Comparison of ENCODE assay signal across 11 mouse cellular contexts in the genomic region with DNA sequence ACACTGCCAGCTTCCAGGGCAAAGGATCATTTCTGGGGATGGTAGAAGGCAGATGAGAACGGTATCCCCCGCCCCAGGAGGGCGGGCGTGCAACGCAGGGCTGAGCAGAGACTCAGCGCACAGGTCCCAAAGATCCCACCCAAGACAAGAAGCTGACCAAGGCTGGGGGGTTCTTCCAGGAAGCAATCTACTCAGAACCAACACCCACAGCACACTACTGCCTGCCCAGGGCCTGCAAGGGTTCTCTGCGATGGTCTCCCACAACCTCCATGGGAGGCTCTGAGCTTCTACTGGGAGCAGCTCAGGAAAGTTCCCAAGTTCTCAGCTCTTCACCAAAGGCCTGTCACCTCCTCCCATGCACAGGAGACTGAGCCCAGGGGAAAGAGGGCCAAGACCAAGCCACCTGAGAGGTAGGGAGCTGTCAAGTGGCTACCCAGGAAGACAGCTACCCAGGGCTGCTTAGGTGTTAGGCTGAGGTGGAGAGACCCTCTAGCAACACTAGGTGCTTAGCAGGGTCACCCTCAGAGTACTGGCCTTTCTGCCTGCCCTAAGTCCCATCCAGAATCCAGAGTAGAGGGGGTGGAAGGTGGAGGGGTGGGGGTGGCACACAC. TPM values are rescaled to one million over a fixed set of nuclear protein-coding genes. Genes with fewer than 3 reads are reported as not detected.
A peak's percentile ranks its signal among the peaks of the same experiment; 100 is the strongest.
DNase-seq lines count a peak whose midpoint lies in the region; ATAC-seq lines count a peak whose summit lies in the region.
"Had no signal": no experiment of that assay in that cellular context is flagged by ENCODE, and none has a peak within 500 bp of the region (broad histone marks: within the 10 kb centered on the region; RNA-seq: fewer than 3 reads in every experiment).

No protein-coding gene starts in this region.

- H3K9me3 ChIP-seq in heart, embryonic 13.5 days, result no peaks in the 10 kb centered on the region
- H3K9me3 ChIP-seq in forebrain, embryonic 14.5 days (replicated peaks; ENCODE audit: control insufficient read depth, low read length), result no peaks in the 10 kb centered on the region
- no peaks in the 10 kb centered on the region for H3K9me3 ChIP-seq in limb, embryonic 12.5 days
- no peaks in the 10 kb centered on the region for H3K9me3 ChIP-seq in neural tube, embryonic 14.5 days (ENCODE audit: control insufficient read depth, low read length)
- H3K9me3 ChIP-seq: intestine, embryonic 15.5 days had no signal

- DNase-seq in heart, adult 11 months, result no peak
- no peak for DNase-seq in forebrain, embryonic 14.5 days (ENCODE audit: low spot score)
- no peak for DNase-seq in gastrocnemius, postnatal 25 days
- DNase-seq in urinary bladder, postnatal 10 days (ENCODE audit: low spot score), result no peak
- DNase-seq: lung, embryonic 14.5 days had no signal

- no peak overlapping the region for H3K9ac ChIP-seq in heart, embryonic 13.5 days
- no peak overlapping the region; the same call in 1 of the 2 replicates for H3K9ac ChIP-seq in forebrain, embryonic 14.5 days (ENCODE audit: low read length)
- H3K9ac ChIP-seq in limb, embryonic 12.5 days (replicated peaks), result no peak overlapping the region
- peak overlapping the region; percentile 73 for H3K9ac ChIP-seq in neural tube, embryonic 14.5 days (replicated peaks; ENCODE audit: low read depth, low read length)
- H3K9ac ChIP-seq: lung, embryonic 14.5 days had no signal

- peak overlapping the region; percentile 64; the same call in 1 of the 2 replicates for H3K4me3 ChIP-seq in heart, embryonic 13.5 days
- H3K4me3 ChIP-seq in forebrain, embryonic 14.5 days (ENCODE audit: low read depth, low read length), result peak overlapping the region; percentile 58
- H3K4me3 ChIP-seq in limb, embryonic 12.5 days (replicated peaks), result peak overlapping the region; percentile 64; the same call in 1 of the 2 replicates
- H3K4me3 ChIP-seq in neural tube, embryonic 14.5 days (ENCODE audit: low read depth, low read length), result peak overlapping the region; percentile 57
- H3K4me3 ChIP-seq: heart, adult 2 months had no signal

- no peaks in the 10 kb centered on the region for H3K36me3 ChIP-seq in heart, embryonic 13.5 days
- no peaks in the 10 kb centered on the region for H3K36me3 ChIP-seq in forebrain, embryonic 14.5 days (ENCODE audit: control insufficient read depth, insufficient read depth, low read length)
- H3K36me3 ChIP-seq in limb, embryonic 12.5 days, result no peaks in the 10 kb centered on the region
- no peaks in the 10 kb centered on the region for H3K36me3 ChIP-seq in neural tube, embryonic 14.5 days (ENCODE audit: control insufficient read depth, insufficient read depth, low read length)
- H3K36me3 ChIP-seq: intestine, embryonic 15.5 days had no signal

- WGBS in heart, embryonic 13.5 days, result 80% methylated on average over 7 of the region's 7 CpGs
- 85% methylated on average over 7 of the region's 7 CpGs for WGBS in forebrain, embryonic 14.5 days
- 83% methylated on average over 7 of the region's 7 CpGs for WGBS in limb, embryonic 12.5 days
- 85% methylated on average over 7 of the region's 7 CpGs for WGBS in neural tube, embryonic 14.5 days

- H3K27me3 ChIP-seq in heart, embryonic 13.5 days (replicated peaks), result peaks cover 100% of the 10 kb centered on the region
- H3K27me3 ChIP-seq in forebrain, embryonic 14.5 days (replicated peaks; ENCODE audit: control insufficient read depth, insufficient read depth, low read length), result peaks cover 40% of the 10 kb centered on the region
- H3K27me3 ChIP-seq in limb, embryonic 12.5 days, result peaks cover 99% of the 10 kb centered on the region
- H3K27me3 ChIP-seq in neural tube, embryonic 14.5 days (ENCODE audit: control insufficient read depth, insufficient read depth, low read length), result peaks cover 15% of the 10 kb centered on the region; the same call in 1 of the 2 replicates

- peaks cover 21% of the 10 kb centered on the region for H3K4me1 ChIP-seq in heart, embryonic 13.5 days
- peaks cover 12% of the 10 kb centered on the region for H3K4me1 ChIP-seq in forebrain, embryonic 14.5 days (ENCODE audit: control insufficient read depth, insufficient read depth, low read length)
- peaks cover 30% of the 10 kb centered on the region for H3K4me1 ChIP-seq in limb, embryonic 12.5 days (replicated peaks)
- H3K4me1 ChIP-seq in neural tube, embryonic 14.5 days (ENCODE audit: control insufficient read depth, insufficient read depth, low read length), result peaks cover 18% of the 10 kb centered on the region; the same call in 1 of the 2 replicates

- H3K4me2 ChIP-seq in heart, embryonic 13.5 days, result no peak overlapping the region
- peak overlapping the region; percentile 97 for H3K4me2 ChIP-seq in forebrain, embryonic 14.5 days (ENCODE audit: low read length)
- peak overlapping the region; percentile 100; the same call in 1 of the 2 replicates for H3K4me2 ChIP-seq in limb, embryonic 12.5 days
- peak overlapping the region; percentile 99 for H3K4me2 ChIP-seq in neural tube, embryonic 14.5 days (ENCODE audit: low read depth, low read length)

- no peak for ATAC-seq in heart, embryonic 13.5 days (ENCODE audit: extremely low read depth, insufficient number of reproducible peaks, low FRiP score, low TSS enrichment)
- no peak for ATAC-seq in forebrain, embryonic 14.5 days
- ATAC-seq in limb, embryonic 12.5 days (ENCODE audit: insufficient number of reproducible peaks, insufficient read depth, low FRiP score, low TSS enrichment, low read depth), result no peak
- ATAC-seq in neural tube, embryonic 14.5 days (ENCODE audit: low read depth), result no peak
- no peak for ATAC-seq in monocyte, adult 5-6 weeks (replicated peaks; ENCODE audit: insufficient number of reproducible peaks, low FRiP score, low TSS enrichment, poor library complexity, severe bottlenecking)

- H3K27ac ChIP-seq in heart, embryonic 13.5 days (replicated peaks), result no peak overlapping the region
- no peak overlapping the region for H3K27ac ChIP-seq in forebrain, embryonic 14.5 days (ENCODE audit: low read depth, low read length)
- no peak overlapping the region for H3K27ac ChIP-seq in limb, embryonic 12.5 days
- H3K27ac ChIP-seq in neural tube, embryonic 14.5 days (ENCODE audit: low read depth, low read length), result no peak overlapping the region
- H3K27ac ChIP-seq: heart, adult 2 months; intestine, embryonic 15.5 days had no signal

RNA-seq across cellular contexts. Expression of gene Grm4, which starts 10.0 kb away (rescaled TPM):
- polyA plus RNA-seq in heart, embryonic 13.5 days (2015; fragmentation: Nextera tagmentation; extraction: Ambion mirVana), result 0.03 and 0.08 TPM in 2 replicates
- 2.0 and 2.4 TPM in 2 replicates for polyA plus RNA-seq in forebrain, embryonic 14.5 days (2014; fragmentation: Nextera tagmentation; extraction: Ambion mirVana)
- 0.58 and 0.59 TPM in 2 replicates for polyA plus RNA-seq in limb, embryonic 12.5 days (2016; fragmentation: Nextera tagmentation; extraction: Ambion mirVana)
- polyA plus RNA-seq in neural tube, embryonic 14.5 days (2014; fragmentation: Nextera tagmentation; extraction: Ambion mirVana), result 7.4 and 9.1 TPM in 2 replicates
- under 1 TPM; 0.08 to 0.24 TPM for total RNA-seq in gastrocnemius, postnatal 25 days (2021)
- 0.29 TPM in 1 of 3 replicates, not detected in the others for total RNA-seq in monocyte, adult 5-6 weeks (2017)

RNA-seq across cellular contexts. Expression of gene Hmga1, which starts 45.1 kb away (rescaled TPM):
- 153 and 160 TPM in 2 replicates for polyA plus RNA-seq in heart, embryonic 13.5 days (2015; fragmentation: Nextera tagmentation; extraction: Ambion mirVana)
- 132 TPM in 2 replicates for polyA plus RNA-seq in forebrain, embryonic 14.5 days (2014; fragmentation: Nextera tagmentation; extraction: Ambion mirVana)
- polyA plus RNA-seq in limb, embryonic 12.5 days (2016; fragmentation: Nextera tagmentation; extraction: Ambion mirVana), result 324 and 334 TPM in 2 replicates
- polyA plus RNA-seq in neural tube, embryonic 14.5 days (2014; fragmentation: Nextera tagmentation; extraction: Ambion mirVana), result 129 and 141 TPM in 2 replicates
- 10 to 100 TPM; 24.6 to 24.7 TPM for total RNA-seq in gastrocnemius, postnatal 25 days (2021)
- 41.0 to 54.9 TPM (median 45.7 TPM) in 3 replicates for total RNA-seq in monocyte, adult 5-6 weeks (2017)

RNA-seq across cellular contexts. Expression of gene AI413582, which starts 54.3 kb away (rescaled TPM):
- polyA plus RNA-seq in heart, embryonic 13.5 days (2015; fragmentation: Nextera tagmentation; extraction: Ambion mirVana), result 16.0 and 18.3 TPM in 2 replicates
- 44.6 and 46.2 TPM in 2 replicates for polyA plus RNA-seq in forebrain, embryonic 14.5 days (2014; fragmentation: Nextera tagmentation; extraction: Ambion mirVana)
- polyA plus RNA-seq in limb, embryonic 12.5 days (2016; fragmentation: Nextera tagmentation; extraction: Ambion mirVana), result 14.9 and 16.6 TPM in 2 replicates
- 55.9 and 77.9 TPM in 2 replicates for polyA plus RNA-seq in neural tube, embryonic 14.5 days (2014; fragmentation: Nextera tagmentation; extraction: Ambion mirVana)
- 1 to 10 TPM; 2.5 to 2.9 TPM for total RNA-seq in gastrocnemius, postnatal 25 days (2021)
- total RNA-seq in monocyte, adult 5-6 weeks (2017), result 34.3 to 57.5 TPM (median 37.8 TPM) in 3 replicates
